Mouse (Mus musculus) right cerebral cortex, postnatal 4 days (tissue): ENCODE measurements around the gene Gm28230.

Experiments used
- DNase-seq: peaks from one replicate; pipeline ENCODE4 v3.0.0-alpha.2; 2022

Gene Gm28230

GRCm38 (mm10) chr2:74745540-74746297 lies 19.2 kb downstream of the Gm28230 start:
- no peak for DNase-seq

GRCm38 (mm10) chr2:74746298-74746921 lies 19.9 kb downstream of the Gm28230 start:
- no peak for DNase-seq

GRCm38 (mm10) chr2:74747006-74747405 lies 20.5 kb downstream of the Gm28230 start:
- DNase-seq = no peak

GRCm38 (mm10) chr2:74747661-74748141 lies 21.2 kb downstream of the Gm28230 start:
- no peak for DNase-seq

GRCm38 (mm10) chr2:74748436-74748995 lies 22.0 kb downstream of the Gm28230 start:
- DNase-seq = no peak

- no peak for DNase-seq
These were observed 23.0 kb downstream of the Gm28230 start for GRCm38 (mm10) chr2:74749337-74750121.

GRCm38 (mm10) chr2:74750731-74751250 lies 24.3 kb downstream of the Gm28230 start:
- DNase-seq = no peak

- no peak for DNase-seq
These were observed 25.3 kb downstream of the Gm28230 start for GRCm38 (mm10) chr2:74751861-74752260.

GRCm38 (mm10) chr2:74752431-74753174 lies 26.1 kb downstream of the Gm28230 start:
- no peak for DNase-seq

- DNase-seq = no peak
These were observed 26.6 kb downstream of the Gm28230 start for GRCm38 (mm10) chr2:74753175-74753523.

- no peak for DNase-seq
These were observed 27.2 kb downstream of the Gm28230 start for GRCm38 (mm10) chr2:74753711-74754110.

GRCm38 (mm10) chr2:74760146-74760545 lies 33.6 kb downstream of the Gm28230 start:
- no peak for DNase-seq

GRCm38 (mm10) chr2:74761941-74762340 lies 35.4 kb downstream of the Gm28230 start:
- DNase-seq = no peak

- DNase-seq = no peak
These were observed 36.2 kb downstream of the Gm28230 start, which contains the start of gene Hoxd1 for GRCm38 (mm10) chr2:74762522-74763244. TSS of gene Hoxd1 (plus strand) at chr2:74762980.

- DNase-seq = no peak
These were observed 36.8 kb downstream of the Gm28230 start for GRCm38 (mm10) chr2:74763245-74763735.

GRCm38 (mm10) chr2:74763976-74764375 lies 37.4 kb downstream of the Gm28230 start:
- DNase-seq = no peak

GRCm38 (mm10) chr2:74774359-74774758 lies 47.8 kb downstream of the Gm28230 start:
- DNase-seq = no peak

- peak; percentile 10 for DNase-seq
These were observed 51.2 kb downstream of the Gm28230 start for GRCm38 (mm10) chr2:74777536-74778275.

- no peak for DNase-seq
These were observed 54.9 kb downstream of the Gm28230 start for GRCm38 (mm10) chr2:74781386-74781785.

GRCm38 (mm10) chr2:74795531-74795930 lies 69.0 kb downstream of the Gm28230 start:
- DNase-seq = no peak
